Mouse (Mus musculus) cerebellum, adult 2 months (tissue): ENCODE results near the gene Gm20708.

Experiments
- CTCF ChIP-seq: fragments of 200-500 bp; IDR thresholded peaks from 2 replicates; pipeline ENCODE4 v1.5.1; 2011; ENCODE audit warnings: low read depth, mild to moderate bottlenecking, control low read depth, low read length, moderate library complexity, borderline replicate concordance; ENCODE audit not compliant: insufficient read depth
- POLR2A ChIP-seq: fragments of 200-500 bp; IDR thresholded peaks from 2 replicates; pipeline ENCODE4 v1.6.1; 2011; ENCODE audit warnings: low read length, control low read depth, borderline replicate concordance; ENCODE audit not compliant: insufficient read depth

DNA sequence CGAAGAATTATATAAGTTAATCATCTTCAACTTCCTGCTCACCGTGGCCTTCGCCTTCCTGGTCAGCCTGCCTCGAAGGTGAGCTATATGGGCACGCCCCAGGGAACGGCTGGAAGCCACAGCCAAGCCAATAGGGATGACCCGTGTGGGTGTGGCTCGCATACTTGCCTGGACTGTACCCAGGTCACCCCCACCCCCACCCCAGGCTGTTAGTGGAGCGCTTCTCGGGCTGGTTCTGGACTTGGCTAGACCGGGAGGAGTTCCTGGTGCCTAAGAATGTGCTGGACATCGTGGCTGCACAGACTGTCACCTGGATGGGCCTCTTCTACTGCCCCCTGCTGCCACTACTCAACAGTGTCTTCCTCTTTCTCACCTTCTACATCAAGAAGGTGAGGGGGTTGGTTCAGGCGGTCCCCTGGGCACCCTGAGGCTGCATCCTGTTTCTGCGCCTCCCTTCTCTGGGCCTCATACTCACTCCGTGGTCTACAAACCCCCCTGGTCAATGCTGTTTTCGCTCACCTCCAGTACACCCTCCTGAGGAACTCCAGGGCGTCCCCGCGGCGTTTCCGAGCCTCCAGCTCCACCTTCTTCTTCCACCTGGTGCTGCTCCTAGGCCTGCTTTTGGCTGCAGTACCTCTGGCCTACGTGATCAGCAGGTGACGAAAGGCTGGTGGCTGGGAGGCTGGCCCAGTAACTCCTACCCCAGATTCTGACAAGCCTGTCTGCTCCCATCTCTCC is 18.6 kb upstream of the Gm20708 start:
- TF ChIP-seq CTCF, result no peak
- no peak for TF ChIP-seq POLR2A
